Mouse (Mus musculus): ENCODE results near the gene Psmc5. TPM values are rescaled to one million over a fixed set of nuclear protein-coding genes. Genes with fewer than 3 reads are reported as not detected.

The Psmc5 gene
- polyA plus RNA-seq, 1 experiment from 2014 or later: 386 TPM

DNA sequence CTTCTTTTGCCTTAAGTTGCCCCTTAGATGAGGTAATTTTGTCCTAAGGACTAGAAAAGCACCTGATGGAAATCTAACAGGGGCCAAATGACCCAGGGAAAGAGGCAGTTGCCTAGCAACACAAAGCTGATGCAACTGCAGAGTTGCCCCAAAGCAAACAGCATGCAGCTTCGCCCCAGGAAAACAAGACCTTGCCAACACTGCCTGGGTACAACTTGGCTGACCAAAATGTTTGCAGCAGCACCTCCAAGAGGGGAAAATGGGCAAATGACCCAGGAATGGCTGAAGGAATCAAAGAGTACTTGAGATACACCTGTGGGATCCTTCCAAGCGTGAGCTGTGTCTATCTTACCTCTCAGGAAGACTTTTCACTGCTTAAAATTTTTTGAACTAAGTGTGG is 35.9 kb downstream of the Psmc5 start:
- Histone ChIP-seq H3K36me3 (no peaks in the 10 kb centered on the region), H3K27ac (no peak overlapping the region), H3K9me3 (no peaks in the 10 kb centered on the region), H3K4me1 (no peaks in the 10 kb centered on the region; the same call in none of the 2 replicates), H3K27me3 (ENCODE audit: insufficient read depth, poor library complexity, severe bottlenecking) (no peaks in the 10 kb centered on the region), H3K4me3 (no peak overlapping the region)
- 95% methylated on average over 2 of the region's 2 CpGs for WGBS
- no peak for DNase-seq (ENCODE audit: low spot score)

DNA sequence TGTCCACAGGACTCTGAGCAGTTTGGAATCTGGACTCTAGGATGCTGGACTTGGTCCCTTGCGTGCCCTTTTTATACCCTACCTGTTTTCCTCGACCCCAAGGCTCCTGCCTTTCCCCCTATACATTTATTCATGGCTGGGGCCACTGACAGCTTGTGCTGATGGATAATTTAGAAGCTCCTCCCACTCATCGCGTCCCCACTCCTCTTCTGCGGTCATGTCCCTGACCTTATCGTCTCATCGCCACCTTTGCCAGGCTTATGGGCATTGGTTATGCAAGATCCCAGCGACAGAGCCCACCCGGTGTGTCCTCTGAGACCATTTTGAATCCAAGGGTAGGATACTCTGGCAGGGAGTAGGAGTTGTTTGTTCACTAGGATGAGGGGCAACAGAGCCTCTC is 45.8 kb downstream of the Psmc5 start, which contains the start of gene Gh:
Gene Gh (minus strand): TSS at position 101 of the 400 bp plus-strand sequence.
- H3K4me1 ChIP-seq: no peaks in the 10 kb centered on the region
- no peak within 1 kb of the TSS for H3K4me3 ChIP-seq
- WGBS: 78% methylated on average over 9 of the region's 9 CpGs
- no peak for DNase-seq (ENCODE audit: low spot score)
- H3K27me3 ChIP-seq (ENCODE audit: insufficient read depth, poor library complexity, severe bottlenecking): peaks cover 10% of the 10 kb centered on the region; the same call in 1 of the 2 replicates
- H3K36me3 ChIP-seq: no peaks in the 10 kb centered on the region
- no peaks in the 10 kb centered on the region for H3K9me3 ChIP-seq
- H3K27ac ChIP-seq: no peak within 1 kb of the TSS

DNA sequence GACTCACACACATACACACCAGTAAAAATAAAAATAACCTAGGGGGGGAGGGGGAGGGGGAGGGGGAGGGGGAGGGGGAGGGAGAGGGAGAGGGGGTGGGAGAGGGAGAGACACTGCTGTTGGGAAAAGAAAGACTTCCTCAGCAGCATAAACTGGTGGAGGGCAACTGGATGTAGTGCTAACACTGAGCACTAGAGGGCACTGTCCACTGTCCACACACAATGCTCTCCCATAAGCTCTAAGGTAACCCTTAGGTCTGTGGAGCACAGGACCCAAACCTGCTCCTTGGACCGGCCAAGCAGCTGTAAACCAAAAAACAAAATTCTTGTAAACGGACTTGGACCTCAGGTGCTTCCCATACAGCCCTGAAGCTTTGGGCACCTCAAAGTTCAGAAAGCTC is 46.7 kb downstream of the Psmc5 start:
- Histone ChIP-seq H3K9me3 (no peaks in the 10 kb centered on the region), H3K27ac (no peak overlapping the region), H3K27me3 (ENCODE audit: insufficient read depth, poor library complexity, severe bottlenecking) (peaks cover 10% of the 10 kb centered on the region; the same call in 1 of the 2 replicates), H3K4me1 (no peaks in the 10 kb centered on the region), H3K4me3 (no peak overlapping the region), H3K36me3 (no peaks in the 10 kb centered on the region)
- DNase-seq (ENCODE audit: low spot score): no peak
- 19% methylated on average over 2 of the region's 2 CpGs for WGBS

DNA sequence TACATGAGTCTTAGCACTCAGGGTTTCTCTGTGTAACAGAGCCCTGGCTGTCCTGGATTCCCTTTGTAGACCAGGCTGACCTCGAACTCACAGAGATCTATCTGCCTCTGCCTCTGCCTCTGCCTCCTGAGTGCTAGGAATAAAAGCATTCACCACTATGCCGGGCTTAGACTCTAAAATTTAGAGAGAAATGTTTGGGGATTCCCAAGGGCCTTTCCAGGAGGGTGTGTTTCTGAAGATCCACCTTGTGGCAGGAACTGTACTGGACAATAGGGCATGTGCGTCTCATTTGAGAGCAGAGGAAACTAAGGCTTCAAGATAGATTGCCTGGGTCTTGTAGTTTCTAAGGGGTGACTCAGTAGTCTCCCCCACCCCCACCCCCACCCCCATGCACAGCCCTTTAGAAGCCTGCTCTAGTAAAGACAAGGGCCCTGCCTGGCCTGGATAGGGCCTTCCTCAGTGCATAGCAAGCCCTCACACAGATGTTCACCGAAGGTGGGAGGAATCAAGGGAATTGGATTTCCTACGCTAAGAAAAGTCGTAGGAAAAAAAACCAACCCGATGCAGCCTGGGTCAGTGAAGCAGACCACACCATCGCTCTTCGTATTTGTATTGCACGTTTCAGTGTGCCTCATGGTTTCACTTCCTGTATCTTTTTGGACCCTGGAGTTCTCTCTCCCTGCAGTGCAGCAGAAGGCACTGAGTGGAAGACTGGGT is 49.6 kb downstream of the Psmc5 start:
- Histone ChIP-seq H3K9me3 (no peaks in the 10 kb centered on the region), H3K4me1 (0 out of 2 replicates have a peak, but pooled peaks cover 2% of the 10 kb centered on the region), H3K27me3 (ENCODE audit: insufficient read depth, poor library complexity, severe bottlenecking) (peaks cover 10% of the 10 kb centered on the region; the same call in 1 of the 2 replicates), H3K4me3 (no peak overlapping the region), H3K36me3 (no peaks in the 10 kb centered on the region), H3K27ac (no peak overlapping the region)
- 79% methylated on average over 10 of the region's 10 CpGs for WGBS
- no peak for DNase-seq (ENCODE audit: low spot score)

DNA sequence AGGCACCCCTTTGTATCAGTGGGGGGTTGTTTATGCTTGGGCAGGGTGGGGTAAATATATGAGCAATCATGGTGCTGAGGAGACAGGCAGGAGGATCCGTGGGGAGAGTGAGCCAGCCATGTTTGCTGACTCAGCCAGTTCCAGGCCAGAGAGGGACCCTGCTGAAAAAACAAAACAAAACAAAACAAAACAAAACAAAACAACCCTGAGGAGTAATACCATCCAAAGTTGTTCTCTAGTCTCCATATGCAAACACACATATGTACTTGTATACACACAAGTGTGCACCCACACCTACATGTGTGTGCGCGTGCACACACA is 50.1 kb downstream of the Psmc5 start:
- no peak overlapping the region for H3K4me3 ChIP-seq
- peaks cover 9% of the 10 kb centered on the region; the same call in 1 of the 2 replicates for H3K27me3 ChIP-seq (ENCODE audit: insufficient read depth, poor library complexity, severe bottlenecking)
- DNase-seq (ENCODE audit: low spot score): no peak
- H3K36me3 ChIP-seq: no peaks in the 10 kb centered on the region
- 0 out of 2 replicates have a peak, but pooled peaks cover 2% of the 10 kb centered on the region for H3K4me1 ChIP-seq
- H3K27ac ChIP-seq: no peak overlapping the region
- WGBS: 72% methylated on average over 3 of the region's 3 CpGs
- no peaks in the 10 kb centered on the region for H3K9me3 ChIP-seq

DNA sequence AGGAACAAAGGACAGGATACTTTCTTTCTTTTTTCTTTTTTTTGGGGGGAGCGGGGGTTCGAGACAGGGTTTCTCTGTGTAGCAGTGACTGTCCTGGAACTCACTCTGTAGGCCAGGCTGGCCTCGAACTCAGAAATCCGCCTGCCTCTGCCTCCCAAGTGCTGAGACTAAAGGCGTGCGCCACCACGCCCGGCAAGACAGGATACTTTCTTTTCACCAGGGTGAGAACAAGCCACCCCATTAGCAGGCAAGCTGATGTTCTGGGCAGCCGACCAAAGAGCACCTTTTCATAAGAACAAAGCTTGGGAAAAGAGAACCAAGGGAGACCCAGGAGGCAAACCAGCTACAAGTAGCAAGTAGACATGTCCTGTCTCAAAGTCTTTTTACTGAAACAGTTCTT is 50.8 kb downstream of the Psmc5 start:
- no peaks in the 10 kb centered on the region for H3K9me3 ChIP-seq
- 85% methylated on average over 9 of the region's 9 CpGs for WGBS
- DNase-seq (ENCODE audit: low spot score): no peak
- 0 out of 2 replicates have a peak, but pooled peaks cover 2% of the 10 kb centered on the region for H3K27me3 ChIP-seq (ENCODE audit: insufficient read depth, poor library complexity, severe bottlenecking)
- no peaks in the 10 kb centered on the region for H3K36me3 ChIP-seq
- no peak overlapping the region for H3K4me3 ChIP-seq
- no peak overlapping the region for H3K27ac ChIP-seq
- 0 out of 2 replicates have a peak, but pooled peaks cover 2% of the 10 kb centered on the region for H3K4me1 ChIP-seq

DNA sequence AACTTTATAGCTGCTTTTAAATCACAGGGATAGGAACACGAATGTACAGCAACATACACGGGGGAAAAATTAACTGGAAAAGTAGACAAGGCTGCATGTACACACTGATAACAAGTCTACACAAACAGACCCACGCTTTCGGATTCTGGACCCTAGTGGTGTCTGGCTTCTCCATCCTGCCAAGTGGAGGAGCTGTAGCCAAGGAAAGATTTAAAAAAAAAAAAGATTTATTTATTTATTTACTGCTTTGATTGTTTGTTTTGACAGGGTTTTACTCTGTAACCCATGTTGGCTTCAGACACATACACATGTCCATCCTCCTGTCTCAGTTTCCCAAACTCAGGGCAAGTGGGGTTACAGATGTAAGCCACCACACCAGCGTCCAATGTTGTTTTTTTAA is 51.5 kb downstream of the Psmc5 start:
- no peak overlapping the region for H3K4me3 ChIP-seq
- no peaks in the 10 kb centered on the region for H3K9me3 ChIP-seq
- no peak overlapping the region for H3K27ac ChIP-seq
- no peaks in the 10 kb centered on the region for H3K36me3 ChIP-seq
- DNase-seq (ENCODE audit: low spot score): no peak
- H3K4me1 ChIP-seq: 0 out of 2 replicates have a peak, but pooled peaks cover 2% of the 10 kb centered on the region
- WGBS: 73% methylated on average over 5 of the region's 5 CpGs
- no peaks in the 10 kb centered on the region for H3K27me3 ChIP-seq (ENCODE audit: insufficient read depth, poor library complexity, severe bottlenecking)

DNA sequence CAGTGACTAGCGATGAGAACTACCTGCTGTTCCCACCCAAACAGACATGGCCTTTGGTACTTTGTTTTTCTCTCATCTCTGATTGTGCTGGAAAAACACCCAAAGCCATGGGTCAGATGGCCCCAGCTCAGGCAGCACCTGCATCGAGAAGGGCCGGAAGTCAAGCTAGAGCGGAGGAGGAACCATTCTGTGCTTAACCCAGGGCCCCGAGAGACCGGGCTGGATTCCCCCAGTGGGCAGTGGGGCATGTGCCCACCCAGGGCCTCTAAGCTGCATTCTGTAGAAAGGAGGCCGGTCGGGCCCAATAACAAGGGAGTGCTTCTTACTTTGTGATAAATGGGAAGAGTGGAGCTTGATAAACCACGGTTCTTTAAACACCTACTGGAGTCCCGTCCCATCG is 52.2 kb downstream of the Psmc5 start:
- Histone ChIP-seq H3K4me1 (peaks cover 3% of the 10 kb centered on the region; the same call in 1 of the 2 replicates), H3K36me3 (no peaks in the 10 kb centered on the region), H3K27me3 (ENCODE audit: insufficient read depth, poor library complexity, severe bottlenecking) (no peaks in the 10 kb centered on the region), H3K9me3 (no peaks in the 10 kb centered on the region), H3K4me3 (no peak overlapping the region), H3K27ac (no peak overlapping the region)
- WGBS: 83% methylated on average over 11 of the region's 11 CpGs
- no peak for DNase-seq (ENCODE audit: low spot score)

DNA sequence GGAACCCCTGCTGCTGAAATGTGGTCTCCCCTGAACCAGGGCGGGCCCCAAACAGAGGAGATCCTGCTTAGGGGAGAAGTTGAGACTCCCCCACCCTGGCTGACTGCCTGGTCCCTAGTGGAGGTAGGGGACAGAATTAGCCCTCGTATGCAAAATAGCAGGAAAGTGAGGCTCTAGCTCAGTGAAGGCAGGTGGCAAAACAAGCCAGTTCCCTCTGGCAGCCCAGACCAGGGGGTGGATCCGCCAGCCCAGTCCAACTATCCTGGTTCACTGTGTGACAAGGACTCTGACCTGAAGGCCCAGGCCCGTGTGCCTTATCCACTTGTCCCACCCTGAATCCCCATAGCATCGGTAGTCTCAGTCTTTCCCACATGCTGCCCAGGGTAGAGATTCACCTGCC is 54.2 kb downstream of the Psmc5 start:
- WGBS: 74% methylated on average over 5 of the region's 5 CpGs
- H3K36me3 ChIP-seq: no peaks in the 10 kb centered on the region
- DNase-seq (ENCODE audit: low spot score): no peak
- H3K9me3 ChIP-seq: no peaks in the 10 kb centered on the region
- H3K27ac ChIP-seq: 0 out of 2 replicates have a peak overlapping the region, but pooled peaks have one; percentile 11
- H3K4me1 ChIP-seq: peaks cover 20% of the 10 kb centered on the region
- no peak overlapping the region for H3K4me3 ChIP-seq
- H3K27me3 ChIP-seq (ENCODE audit: insufficient read depth, poor library complexity, severe bottlenecking): no peaks in the 10 kb centered on the region

Other genes starting within 250 kb of the Psmc5 start
- gene Kcnh6, start 248.0 kb upstream of the Psmc5 start, polyA plus RNA-seq (2016; fragmentation: Nextera tagmentation; extraction: Ambion mirVana): 0.43 and 0.72 TPM in 2 replicates
- gene Dcaf7, start 219.3 kb upstream of the Psmc5 start, polyA plus RNA-seq (2016; fragmentation: Nextera tagmentation; extraction: Ambion mirVana): 60.4 and 69.6 TPM in 2 replicates
- gene Taco1, start 190.1 kb upstream of the Psmc5 start, polyA plus RNA-seq (2016; fragmentation: Nextera tagmentation; extraction: Ambion mirVana): 11.5 and 11.6 TPM in 2 replicates
- 24.1 and 25.1 TPM in 2 replicates for gene Map3k3, start 171.5 kb upstream of the Psmc5 start, polyA plus RNA-seq (2016; fragmentation: Nextera tagmentation; extraction: Ambion mirVana)
- not detected in 2 replicates for gene Gm10840, start 95.3 kb upstream of the Psmc5 start, polyA plus RNA-seq (2016; fragmentation: Nextera tagmentation; extraction: Ambion mirVana)
- 172 and 261 TPM in 2 replicates for gene Limd2, start 95.3 kb upstream of the Psmc5 start, polyA plus RNA-seq (2016; fragmentation: Nextera tagmentation; extraction: Ambion mirVana)
- 26.4 and 27.4 TPM in 2 replicates for gene Strada, start 54.0 kb upstream of the Psmc5 start, polyA plus RNA-seq (2016; fragmentation: Nextera tagmentation; extraction: Ambion mirVana)
- 85.0 and 91.2 TPM in 2 replicates for gene Ccdc47, start 39.8 kb upstream of the Psmc5 start, polyA plus RNA-seq (2016; fragmentation: Nextera tagmentation; extraction: Ambion mirVana)
- 63.7 and 70.3 TPM in 2 replicates for gene Ddx42, start 39.2 kb upstream of the Psmc5 start, polyA plus RNA-seq (2016; fragmentation: Nextera tagmentation; extraction: Ambion mirVana)
- gene Ftsj3, start 75 bp upstream of the Psmc5 start, polyA plus RNA-seq (2016; fragmentation: Nextera tagmentation; extraction: Ambion mirVana): 55.9 and 71.1 TPM in 2 replicates
- gene Smarcd2, start 16.8 kb downstream of the Psmc5 start, polyA plus RNA-seq (2016; fragmentation: Nextera tagmentation; extraction: Ambion mirVana): 20.9 and 36.2 TPM in 2 replicates
- gene Tcam1, start 20.5 kb downstream of the Psmc5 start, polyA plus RNA-seq (2016; fragmentation: Nextera tagmentation; extraction: Ambion mirVana): 0.18 and 0.40 TPM in 2 replicates
- gene Gh, start 45.7 kb downstream of the Psmc5 start, polyA plus RNA-seq (2016; fragmentation: Nextera tagmentation; extraction: Ambion mirVana): not detected in 2 replicates
- 0.39 and 0.87 TPM in 2 replicates for gene Cd79b, start 58.6 kb downstream of the Psmc5 start, polyA plus RNA-seq (2016; fragmentation: Nextera tagmentation; extraction: Ambion mirVana)
- gene Scn4a, start 97.1 kb downstream of the Psmc5 start, polyA plus RNA-seq (2016; fragmentation: Nextera tagmentation; extraction: Ambion mirVana): 0.20 and 0.44 TPM in 2 replicates
- gene Prr29, start 109.3 kb downstream of the Psmc5 start, polyA plus RNA-seq (2016; fragmentation: Nextera tagmentation; extraction: Ambion mirVana): 0.11 and 0.21 TPM in 2 replicates
- 58.8 and 69.1 TPM in 2 replicates for gene Icam2, start 131.9 kb downstream of the Psmc5 start, polyA plus RNA-seq (2016; fragmentation: Nextera tagmentation; extraction: Ambion mirVana)
- 5.3 and 5.5 TPM in 2 replicates for gene Ern1, start 231.7 kb downstream of the Psmc5 start, polyA plus RNA-seq (2016; fragmentation: Nextera tagmentation; extraction: Ambion mirVana)